Mouse (Mus musculus) megakaryocyte, embryonic 14.5 days (primary cell): Measurements from ENCODE around the gene Bsg.
"Not testable (repeated sequence)": the region's sequence is repeated elsewhere in the genome, so short reads cannot be mapped to it uniquely, and the experiment has no call there.

Experiments used
- FLI1 ChIP-seq: IDR thresholded peaks from 2 replicates; pipeline ENCODE4 v1.6.1; 2012; ENCODE audit warnings: low read length, inconsistent platforms, mixed read lengths
- GATA1 ChIP-seq: IDR thresholded peaks from 3 replicates; pipeline ENCODE4 v1.6.1; 2012; ENCODE audit warnings: mixed read lengths, low read length, inconsistent platforms, borderline replicate concordance

DNA sequence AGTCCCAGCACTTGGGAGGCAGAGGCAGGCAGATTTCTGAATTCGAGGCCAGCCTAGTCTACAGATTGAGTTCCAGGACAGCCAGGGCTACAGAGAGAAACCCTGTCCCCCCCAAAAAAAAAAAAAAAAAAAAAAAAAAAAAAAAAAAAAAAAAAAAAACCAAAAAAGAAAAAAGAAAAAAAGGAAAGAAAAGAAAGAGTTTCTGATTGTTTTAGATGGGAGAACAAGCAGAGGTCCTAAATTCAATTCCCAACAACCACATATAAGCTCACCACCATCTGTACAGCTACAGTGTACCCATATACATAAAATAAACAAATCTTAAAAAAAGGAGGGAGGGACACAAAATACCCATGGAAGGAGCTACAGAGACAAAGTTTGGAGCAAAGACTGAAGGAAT, 55.4 kb downstream of the Bsg start:
- TF ChIP-seq GATA1, FLI1: not testable (repeated sequence)
